Mouse (Mus musculus): ENCODE results near the gene Dnal1. TPM values are rescaled to one million over a fixed set of nuclear protein-coding genes. Genes with fewer than 3 reads are reported as not detected.

Dnal1 gene
- 20.4 and 21.2 TPM in 2 replicates for polyA plus RNA-seq (2021; fragmentation: Nextera tagmentation)
- long read RNA-seq, experiment 1, full-length matches to known transcripts: 3 of 31 reads
- long read RNA-seq, experiment 1, partial matches to known transcripts: 0 of 31 reads
- long read RNA-seq, experiment 1, other reads (novel, unspliced or antisense): 28 of 31 reads
- long read RNA-seq, experiment 2, partial matches to known transcripts: 18 of 19 reads
- long read RNA-seq, experiment 2, other reads (novel, unspliced or antisense): 1 of 19 reads

DNA sequence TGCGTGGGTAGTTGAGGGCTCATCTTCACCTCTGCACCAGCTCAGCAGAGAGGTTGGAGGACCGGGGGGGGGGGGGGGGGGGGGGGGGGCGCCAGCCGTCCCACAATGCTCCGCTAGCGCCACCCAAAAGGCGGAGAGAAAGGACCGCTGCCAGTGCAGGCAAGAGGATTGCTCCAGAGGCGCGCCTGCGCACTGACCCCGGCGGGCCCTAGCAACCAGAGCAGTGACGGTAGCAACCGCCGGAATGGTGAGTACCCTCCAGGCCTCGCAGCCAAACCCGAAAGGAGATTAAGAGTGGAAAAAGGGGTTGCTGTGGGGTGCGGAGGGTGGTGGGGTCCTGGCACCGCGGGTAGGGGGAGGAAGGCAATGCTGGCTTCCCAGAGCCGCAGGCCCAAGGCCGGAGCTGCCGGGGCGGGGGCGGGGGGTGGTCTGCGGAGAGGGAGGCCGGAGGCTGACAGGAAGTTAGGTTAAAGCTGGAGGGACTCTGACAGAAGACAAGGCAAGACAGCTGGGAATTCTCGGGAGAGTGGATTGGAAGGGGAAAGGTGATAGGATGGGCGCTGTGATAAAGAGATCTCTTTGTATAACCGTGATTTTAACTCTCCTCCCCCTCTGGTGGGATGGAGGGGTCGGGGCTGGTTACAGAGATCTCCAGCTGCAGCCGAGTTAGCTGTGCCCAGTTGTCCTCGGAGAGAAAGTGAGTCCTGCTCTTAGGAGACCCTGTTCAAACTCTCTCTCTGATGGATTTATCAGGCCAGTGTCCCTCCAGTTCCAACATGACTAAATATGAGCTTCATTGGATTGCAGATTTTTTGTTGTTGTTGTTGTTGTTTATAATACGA lies at the start of gene Dnal1:
TSS of gene Dnal1 (plus strand) at position 214 of the 842 bp plus-strand sequence.

DNA sequence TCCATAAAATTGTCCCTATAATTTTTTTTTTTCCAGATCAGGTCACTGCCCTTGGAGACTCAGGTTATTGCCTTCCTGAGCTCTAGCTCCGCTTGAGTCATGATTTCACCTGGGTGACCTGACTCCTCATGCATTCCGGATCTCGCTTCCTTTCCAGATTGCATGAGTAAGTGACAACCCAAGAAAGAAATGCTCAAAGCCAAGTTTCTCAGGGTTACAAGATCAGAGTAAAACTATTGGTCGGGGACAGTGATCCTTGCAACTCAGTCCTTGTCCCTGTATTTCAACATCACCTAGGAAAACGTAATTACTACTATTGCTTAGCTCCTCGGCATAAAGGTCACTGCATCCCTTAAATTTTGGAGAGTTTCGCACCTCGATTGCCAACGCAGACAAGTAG lies 45.2 kb upstream of the Dnal1 start, which contains the start of gene Acot5:
TSS of gene Acot5 (plus strand) at position 340 of the 400 bp plus-strand sequence.

DNA sequence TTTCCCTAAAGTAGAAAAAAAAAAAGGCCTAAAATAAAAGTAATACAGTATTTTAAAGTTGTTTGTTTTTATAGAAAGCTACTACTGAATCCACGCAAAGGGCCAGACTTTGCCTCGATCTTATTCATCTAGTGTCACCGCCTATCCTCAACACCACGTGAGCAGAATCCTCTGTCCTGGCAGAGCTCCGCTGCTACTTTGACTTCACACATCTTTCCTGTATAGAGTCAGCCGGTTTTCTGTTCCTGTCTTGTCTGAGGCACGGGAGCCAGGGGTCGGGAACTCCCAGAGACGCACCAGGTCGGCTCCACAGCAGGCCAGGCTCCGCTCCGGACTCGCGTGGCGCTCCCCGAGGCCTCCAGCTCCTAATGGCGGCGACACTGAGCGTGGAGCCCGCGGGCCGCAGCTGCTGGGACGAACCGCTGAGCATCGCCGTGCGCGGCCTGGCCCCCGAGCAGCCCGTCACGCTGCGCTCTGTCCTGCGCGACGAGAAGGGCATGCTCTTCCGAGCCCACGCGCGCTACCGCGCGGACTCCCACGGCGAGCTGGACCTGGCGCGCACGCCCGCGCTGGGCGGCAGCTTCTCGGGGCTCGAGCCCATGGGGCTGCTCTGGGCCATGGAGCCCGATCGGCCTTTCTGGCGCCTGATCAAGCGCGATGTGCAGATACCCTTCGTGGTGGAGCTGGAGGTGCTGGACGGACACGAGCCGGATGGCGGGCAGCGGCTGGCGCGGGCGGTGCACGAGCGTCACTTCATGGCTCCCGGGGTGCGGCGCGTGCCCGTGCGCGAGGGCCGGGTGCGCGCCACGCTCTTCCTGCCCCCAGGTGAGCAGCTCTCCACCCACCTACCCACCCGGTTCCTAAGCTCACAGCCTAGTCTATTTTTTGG lies 13.3 kb upstream of the Dnal1 start, which contains the start of gene Acot6:
TSS of gene Acot6 (plus strand) at position 51 of the 889 bp plus-strand sequence.

DNA sequence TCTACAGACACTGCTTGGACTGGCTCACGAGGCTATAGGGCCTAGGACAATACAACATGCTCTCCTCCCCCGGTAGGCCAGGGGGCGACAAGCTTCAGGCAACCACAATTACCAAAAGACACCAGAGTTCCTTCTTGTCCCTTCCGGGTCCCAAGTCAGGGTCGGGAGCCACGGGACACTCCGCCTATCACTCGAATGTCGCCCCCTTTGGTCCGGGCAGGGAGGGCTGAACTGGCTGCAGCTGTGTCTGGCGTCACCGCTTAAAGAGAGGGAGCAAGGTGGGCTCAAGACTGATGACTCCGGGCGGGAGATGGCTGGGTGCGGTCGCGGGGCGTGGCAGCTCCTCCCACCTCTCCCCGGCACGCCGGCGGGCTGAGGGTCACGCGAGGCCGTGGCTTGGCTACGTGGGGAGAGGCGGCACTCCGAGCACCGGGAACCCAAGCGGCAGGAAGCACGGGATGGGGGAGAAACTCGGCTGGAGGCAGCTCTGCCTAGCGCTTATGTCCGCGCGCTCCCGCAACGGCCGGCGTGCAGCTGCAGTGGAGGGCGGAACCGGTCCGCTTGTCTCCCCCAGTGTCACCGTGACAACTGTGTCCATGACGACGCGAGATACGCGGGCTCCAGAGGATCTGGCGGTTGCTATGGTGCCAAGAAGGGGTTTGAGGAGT lies 33.9 kb downstream of the Dnal1 start, which contains the start of gene Pnma1:
TSS of gene Pnma1 (minus strand) at position 536 of the 668 bp plus-strand sequence.

Other genes with a start within 250 kb of the Dnal1 start
- gene Numb, start 192.4 kb upstream of the Dnal1 start, polyA plus RNA-seq (2021; fragmentation: Nextera tagmentation): 8.6 and 12.7 TPM in 2 replicates
- gene Riox1, start 163.8 kb upstream of the Dnal1 start, polyA plus RNA-seq (2021; fragmentation: Nextera tagmentation): 13.3 and 18.4 TPM in 2 replicates
- gene Heatr4, start 129.5 kb upstream of the Dnal1 start, polyA plus RNA-seq (2021; fragmentation: Nextera tagmentation): not detected in 2 replicates
- 37.1 and 43.3 TPM in 2 replicates for gene Acot2, start 126.5 kb upstream of the Dnal1 start, polyA plus RNA-seq (2021; fragmentation: Nextera tagmentation)
- gene Acot1, start 104.9 kb upstream of the Dnal1 start, polyA plus RNA-seq (2021; fragmentation: Nextera tagmentation): 42.1 and 43.0 TPM in 2 replicates
- 1.6 and 1.7 TPM in 2 replicates for gene Acot4, start 76.0 kb upstream of the Dnal1 start, polyA plus RNA-seq (2021; fragmentation: Nextera tagmentation)
- not detected in 2 replicates for gene Gm49366, start 75.4 kb upstream of the Dnal1 start, polyA plus RNA-seq (2021; fragmentation: Nextera tagmentation)
- 3.0 and 3.5 TPM in 2 replicates for gene Acot3, start 62.2 kb upstream of the Dnal1 start, polyA plus RNA-seq (2021; fragmentation: Nextera tagmentation)
- 13.9 and 15.2 TPM in 2 replicates for gene Acot5, start 45.0 kb upstream of the Dnal1 start, polyA plus RNA-seq (2021; fragmentation: Nextera tagmentation)
- gene Acot6, start 13.7 kb upstream of the Dnal1 start, polyA plus RNA-seq (2021; fragmentation: Nextera tagmentation): 2.0 and 2.2 TPM in 2 replicates
- 3.5 and 5.8 TPM in 2 replicates for gene Pnma1, start 34.1 kb downstream of the Dnal1 start, polyA plus RNA-seq (2021; fragmentation: Nextera tagmentation)
- gene Elmsan1, start 104.5 kb downstream of the Dnal1 start, polyA plus RNA-seq (2021; fragmentation: Nextera tagmentation): 6.0 and 8.0 TPM in 2 replicates
- gene Ptgr2, start 170.9 kb downstream of the Dnal1 start, polyA plus RNA-seq (2021; fragmentation: Nextera tagmentation): 22.2 and 35.4 TPM in 2 replicates
- gene Zfp410, start 202.5 kb downstream of the Dnal1 start, polyA plus RNA-seq (2021; fragmentation: Nextera tagmentation): 20.4 and 21.8 TPM in 2 replicates
- gene Coq6, start 247.3 kb downstream of the Dnal1 start, polyA plus RNA-seq (2021; fragmentation: Nextera tagmentation): 22.0 and 22.8 TPM in 2 replicates
- 6.8 TPM in 2 replicates for gene Fam161b, start 247.5 kb downstream of the Dnal1 start, polyA plus RNA-seq (2021; fragmentation: Nextera tagmentation)

All from layer of hippocampus, adult 6 months (tissue).